Mouse (Mus musculus) testis, adult 2 months (tissue): Measurements from ENCODE around the gene Coa5.

ENCODE experiments used
- CTCF ChIP-seq: fragments of 200-500 bp; IDR thresholded peaks from 2 replicates; pipeline ENCODE4 v1.5.1; 2012; ENCODE audit warnings: low read depth, mild to moderate bottlenecking, inconsistent platforms, low read length, moderate library complexity; ENCODE audit not compliant: control insufficient read depth, insufficient read depth, insufficient replicate concordance
- POLR2A ChIP-seq: fragments of 200-500 bp; IDR thresholded peaks from 2 replicates; pipeline ENCODE4 v1.6.1; 2012; ENCODE audit warnings: low read depth, mild to moderate bottlenecking, inconsistent platforms, low read length, moderate library complexity; ENCODE audit not compliant: control insufficient read depth

GRCm38 (mm10) chr1:37419420-37419819 is 10.5 kb downstream of the Coa5 start:
- TF ChIP-seq POLR2A (peak; percentile 21; the same call in 1 of the 2 replicates), CTCF (peak; percentile 98; the same call in 1 of the 2 replicates)
